Mouse (Mus musculus): Measurements from ENCODE around the gene Grk6.

Grk6 gene

GRCm38 (mm10) chr13:55464027-55464884, 19.4 kb downstream of the Grk6 start, which contains the start of gene Prr7:
Gene Prr7 (plus strand): TSS chr13:55464267.
- DNase-seq (ENCODE audit: low spot score) = peak; percentile 79

GRCm38 (mm10) chr13:55465184-55465583, 20.3 kb downstream of the Grk6 start:
- peak; percentile 51 for DNase-seq (ENCODE audit: low spot score)

GRCm38 (mm10) chr13:55465830-55466440, 21.1 kb downstream of the Grk6 start:
- DNase-seq (ENCODE audit: low spot score) = no peak

- peak; percentile 81 for DNase-seq (ENCODE audit: low spot score)
Observed at GRCm38 (mm10) chr13:55468851-55469560, 24.1 kb downstream of the Grk6 start.

GRCm38 (mm10) chr13:55470372-55470771, 25.5 kb downstream of the Grk6 start:
- DNase-seq (ENCODE audit: low spot score) = peak; percentile 45

- peak; percentile 92 for DNase-seq (ENCODE audit: low spot score)
Observed at GRCm38 (mm10) chr13:55471156-55471818, 26.4 kb downstream of the Grk6 start.

GRCm38 (mm10) chr13:55471819-55472131, 26.9 kb downstream of the Grk6 start:
- DNase-seq (ENCODE audit: low spot score) = no peak

- peak; percentile 74 for DNase-seq (ENCODE audit: low spot score)
Observed at GRCm38 (mm10) chr13:55472132-55473022, 27.5 kb downstream of the Grk6 start.

GRCm38 (mm10) chr13:55473076-55473831, 28.4 kb downstream of the Grk6 start:
- peak; percentile 59 for DNase-seq (ENCODE audit: low spot score)

- no peak for DNase-seq (ENCODE audit: low spot score)
Observed at GRCm38 (mm10) chr13:55473961-55474360, 29.1 kb downstream of the Grk6 start.

- peak; percentile 57 for DNase-seq (ENCODE audit: low spot score)
Observed at GRCm38 (mm10) chr13:55474621-55475069, 29.8 kb downstream of the Grk6 start.

GRCm38 (mm10) chr13:55475750-55476149, 30.9 kb downstream of the Grk6 start:
- DNase-seq (ENCODE audit: low spot score) = no peak

GRCm38 (mm10) chr13:55476256-55476655, 31.4 kb downstream of the Grk6 start:
- no peak for DNase-seq (ENCODE audit: low spot score)

- no peak for DNase-seq (ENCODE audit: low spot score)
Observed at GRCm38 (mm10) chr13:55477492-55477891, 32.6 kb downstream of the Grk6 start.

GRCm38 (mm10) chr13:55478036-55478435, 33.2 kb downstream of the Grk6 start:
- DNase-seq (ENCODE audit: low spot score) = peak; percentile 76

- DNase-seq (ENCODE audit: low spot score) = peak; percentile 42
Observed at GRCm38 (mm10) chr13:55479008-55479407, 34.1 kb downstream of the Grk6 start.

GRCm38 (mm10) chr13:55479929-55480328, 35.1 kb downstream of the Grk6 start:
- DNase-seq (ENCODE audit: low spot score) = no peak

GRCm38 (mm10) chr13:55482542-55482941, 37.7 kb downstream of the Grk6 start:
- DNase-seq (ENCODE audit: low spot score) = no peak

GRCm38 (mm10) chr13:55483071-55483470, 38.2 kb downstream of the Grk6 start:
- no peak for DNase-seq (ENCODE audit: low spot score)

GRCm38 (mm10) chr13:55483593-55483992, 38.7 kb downstream of the Grk6 start:
- no peak for DNase-seq (ENCODE audit: low spot score)

All from testis, postnatal 10 days (tissue).